Mouse (Mus musculus) urinary bladder, postnatal 25 days (tissue): ENCODE measurements around the gene Cbx2.
A peak's percentile ranks its signal among the peaks of the same experiment; 100 is the strongest.

Source experiments
- DNase-seq: peaks from one replicate; pipeline ENCODE4 v3.0.0; 2022; ENCODE audit warnings: low spot score

Cbx2 gene

GRCm38 (mm10) chr11:119022895-119023615, at the start of gene Cbx2:
Gene Cbx2 (plus strand): TSS chr11:119022962.
- peak; percentile 88 for DNase-seq

GRCm38 (mm10) chr11:118974340-118974739, 48.4 kb upstream of the Cbx2 start:
- DNase-seq: no peak

- peak; percentile 55 for DNase-seq
Observed at GRCm38 (mm10) chr11:118975427-118975826, 47.3 kb upstream of the Cbx2 start.

DNA sequence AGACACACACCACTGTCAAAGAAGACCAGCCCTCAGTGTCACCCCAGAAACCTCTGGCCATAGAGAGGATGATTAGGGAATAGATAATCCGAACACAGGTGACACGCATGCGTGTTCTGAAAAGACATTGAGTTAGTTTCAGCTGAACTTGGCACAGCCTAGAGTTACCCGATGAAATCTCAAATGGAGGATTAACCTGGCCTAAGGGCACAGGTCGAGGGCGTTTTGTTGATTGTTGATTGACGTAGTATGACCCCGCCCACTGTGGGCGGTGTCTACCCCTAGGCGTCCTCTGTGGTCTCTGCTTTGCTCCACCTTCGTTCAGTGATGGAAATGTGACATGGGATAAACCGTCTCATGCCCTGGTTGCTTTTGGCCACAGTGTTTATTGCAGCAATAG, 46.8 kb upstream of the Cbx2 start:
- DNase-seq: no peak

DNA sequence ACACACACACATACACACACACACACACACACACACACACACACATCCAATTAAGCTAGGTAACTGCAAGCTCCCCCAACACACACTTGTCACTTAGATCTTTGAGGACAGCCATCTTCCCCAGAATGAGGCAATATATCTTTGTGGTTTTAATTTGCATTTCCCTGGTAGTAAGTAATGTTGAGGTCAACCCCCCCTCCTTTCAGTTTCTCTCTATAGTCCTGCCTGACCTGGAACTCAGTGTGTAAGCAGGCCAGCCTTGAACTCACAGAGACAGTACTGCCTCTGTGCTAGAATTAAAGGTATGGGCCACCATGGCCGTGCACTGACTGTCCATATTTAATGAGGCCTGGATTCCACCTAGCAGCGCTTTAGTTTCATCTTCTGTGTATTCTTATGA, 42.4 kb upstream of the Cbx2 start:
- no peak for DNase-seq

- DNase-seq: no peak
Observed at GRCm38 (mm10) chr11:118981012-118981776, 41.6 kb upstream of the Cbx2 start.

GRCm38 (mm10) chr11:118982593-118983113, 40.1 kb upstream of the Cbx2 start:
- DNase-seq: no peak

DNA sequence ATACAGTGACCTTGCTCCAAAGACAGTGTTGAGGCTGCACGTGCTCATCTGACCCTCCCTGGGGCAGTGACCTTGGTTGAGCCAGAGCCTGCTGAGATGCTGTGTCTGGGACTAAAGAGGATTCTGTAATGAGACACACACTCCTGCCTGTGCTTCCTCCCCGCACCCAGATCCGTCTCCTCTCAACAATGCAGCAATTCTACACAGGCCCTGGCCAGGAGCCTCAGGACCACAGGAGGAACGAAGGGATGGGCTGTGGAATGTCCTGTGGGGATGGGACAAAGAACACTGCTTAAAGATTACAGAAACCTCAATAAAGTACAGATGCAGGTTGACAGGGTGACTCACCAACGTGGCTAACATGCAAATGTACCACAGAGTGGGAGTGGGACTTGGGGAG, 37.2 kb upstream of the Cbx2 start:
- no peak for DNase-seq

- no peak for DNase-seq
Observed at GRCm38 (mm10) chr11:118987999-118988398, 34.8 kb upstream of the Cbx2 start, which contains the start of gene Enpp7. Gene Enpp7 (plus strand): TSS chr11:118988188.

DNA sequence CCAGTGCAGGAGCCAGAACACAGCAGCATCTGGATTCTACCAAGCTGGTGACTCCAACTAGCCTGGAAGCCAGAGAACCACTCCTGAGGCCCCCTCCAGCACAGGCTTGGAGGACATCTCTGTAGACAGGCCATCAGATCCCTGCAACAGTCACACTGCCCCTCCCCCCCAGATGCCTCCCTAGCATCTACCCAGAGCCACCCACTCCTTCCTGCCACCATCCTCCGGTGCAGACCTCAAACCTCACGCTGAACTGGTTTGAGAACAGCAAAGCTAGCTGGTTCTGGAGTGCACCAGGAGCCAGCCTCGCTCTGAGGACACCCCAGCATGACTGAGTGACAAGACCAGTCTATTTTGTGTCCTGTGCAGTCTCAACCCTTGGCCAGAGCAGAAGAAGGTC, 30.0 kb upstream of the Cbx2 start:
- no peak for DNase-seq

DNA sequence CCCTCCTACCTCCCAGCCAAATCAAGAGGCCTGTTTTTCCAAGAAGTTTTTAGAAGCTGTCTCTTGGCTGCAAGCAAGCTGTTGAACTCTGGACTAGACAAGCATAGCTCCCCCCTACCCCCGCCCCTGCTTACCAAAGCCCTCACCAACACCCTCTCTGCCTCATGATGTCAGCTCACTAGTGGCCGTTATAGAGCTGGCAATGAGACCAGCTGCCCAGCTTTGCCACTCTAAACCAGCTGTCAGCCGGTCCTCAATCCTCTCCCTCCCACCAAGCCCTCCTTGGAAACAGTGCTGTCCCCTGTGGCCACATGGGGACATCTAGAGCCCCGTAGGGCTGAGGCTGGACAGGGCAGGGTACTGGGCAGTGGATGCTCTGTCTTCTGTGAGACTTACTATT, 27.3 kb upstream of the Cbx2 start:
- DNase-seq: no peak

DNA sequence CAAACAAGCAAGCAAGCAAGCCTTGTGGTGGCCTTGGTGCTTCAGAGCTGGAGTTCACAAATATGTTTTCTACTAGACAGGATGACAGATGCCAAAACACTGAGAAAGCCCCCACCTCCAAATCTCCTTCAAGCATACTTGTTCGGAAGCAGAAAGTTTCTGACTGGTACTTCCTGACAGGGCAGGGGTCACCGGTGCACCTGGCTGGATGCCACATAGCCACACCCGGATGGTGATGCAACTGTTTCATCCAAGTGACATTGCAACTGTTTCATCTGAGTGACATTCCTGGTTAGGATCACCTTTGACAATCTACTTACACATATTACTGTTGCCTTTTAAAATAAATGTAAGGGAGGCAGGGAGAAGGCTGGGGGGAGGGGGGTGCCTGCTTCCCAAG, 25.6 kb upstream of the Cbx2 start:
- no peak for DNase-seq

DNA sequence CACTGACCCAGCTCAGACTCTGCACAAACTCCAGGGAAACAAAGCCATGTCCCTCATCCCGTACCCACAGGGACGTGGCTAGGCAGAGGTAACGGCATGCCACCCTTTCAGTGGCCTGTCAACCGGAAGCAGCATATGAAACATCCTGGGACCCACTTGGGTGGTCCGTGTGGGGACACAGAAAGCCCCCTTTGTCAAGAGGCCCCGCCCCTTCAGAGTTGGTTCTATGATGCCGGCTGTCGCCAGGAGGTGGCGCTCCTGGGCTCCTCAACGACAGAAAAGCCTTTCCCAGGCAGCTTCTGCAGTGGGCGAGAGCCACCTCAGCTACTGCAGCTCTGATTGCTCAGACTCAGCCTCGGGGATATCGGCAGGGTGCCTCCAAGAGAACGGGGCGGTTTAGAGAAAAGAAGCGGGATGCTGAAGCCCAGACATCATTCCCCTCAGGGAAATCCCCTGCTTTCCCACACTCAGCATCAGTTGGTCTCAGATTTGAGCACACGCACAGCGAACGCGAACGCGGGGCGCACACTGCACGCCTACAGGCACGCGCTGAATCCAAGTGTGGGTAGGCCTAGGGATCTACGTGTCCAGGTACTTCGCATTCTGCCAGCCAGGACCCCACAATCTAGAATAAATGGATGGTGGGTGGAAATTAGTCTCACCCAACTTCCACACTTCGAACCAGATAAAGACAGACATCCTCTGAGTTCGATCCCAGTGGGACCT, 24.1 kb upstream of the Cbx2 start:
- DNase-seq: peak; percentile 74

DNA sequence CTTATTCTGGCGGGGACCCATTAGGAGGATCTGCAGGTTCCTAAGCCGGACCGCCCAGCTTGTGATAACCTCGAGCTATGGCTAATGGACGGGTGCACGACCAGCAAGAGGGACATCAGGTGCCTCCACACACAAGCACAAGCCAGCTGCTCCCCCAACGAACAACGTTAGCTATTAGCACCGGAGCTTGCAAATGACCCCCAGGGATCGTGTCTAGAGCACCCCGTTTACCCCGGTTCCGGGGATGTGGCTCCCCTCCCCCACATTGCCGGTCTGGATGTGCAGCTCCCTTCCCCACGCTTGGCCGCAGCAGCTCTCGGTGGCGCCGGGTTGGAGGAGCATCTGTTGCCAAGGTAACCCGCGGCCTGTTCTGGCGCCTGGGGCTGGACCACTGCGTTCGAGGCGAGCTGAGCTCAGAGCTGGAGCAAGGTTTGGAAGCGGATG, 23.4 kb upstream of the Cbx2 start:
- DNase-seq: no peak

DNA sequence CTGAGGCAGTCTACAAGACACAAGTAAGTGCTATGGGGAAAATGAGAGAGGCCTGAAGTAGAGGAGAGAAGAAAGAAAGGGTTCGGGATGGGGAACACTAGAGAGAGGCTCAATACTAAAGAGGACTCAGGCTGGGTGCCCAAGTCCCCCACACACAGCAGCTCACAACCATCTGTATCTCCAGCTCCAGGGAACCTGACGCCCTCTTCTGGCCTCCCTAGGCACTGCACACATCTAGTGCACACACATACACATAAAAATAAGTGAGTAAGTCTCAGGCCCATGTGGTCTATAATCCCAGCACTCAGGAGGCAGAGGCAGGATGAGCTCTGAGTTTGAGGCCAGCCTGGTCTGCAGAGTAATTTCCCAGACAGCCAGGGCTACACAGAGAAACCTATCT, 21.9 kb upstream of the Cbx2 start:
- DNase-seq: no peak

- no peak for DNase-seq
Observed at GRCm38 (mm10) chr11:119001493-119002128, 21.2 kb upstream of the Cbx2 start.

DNA sequence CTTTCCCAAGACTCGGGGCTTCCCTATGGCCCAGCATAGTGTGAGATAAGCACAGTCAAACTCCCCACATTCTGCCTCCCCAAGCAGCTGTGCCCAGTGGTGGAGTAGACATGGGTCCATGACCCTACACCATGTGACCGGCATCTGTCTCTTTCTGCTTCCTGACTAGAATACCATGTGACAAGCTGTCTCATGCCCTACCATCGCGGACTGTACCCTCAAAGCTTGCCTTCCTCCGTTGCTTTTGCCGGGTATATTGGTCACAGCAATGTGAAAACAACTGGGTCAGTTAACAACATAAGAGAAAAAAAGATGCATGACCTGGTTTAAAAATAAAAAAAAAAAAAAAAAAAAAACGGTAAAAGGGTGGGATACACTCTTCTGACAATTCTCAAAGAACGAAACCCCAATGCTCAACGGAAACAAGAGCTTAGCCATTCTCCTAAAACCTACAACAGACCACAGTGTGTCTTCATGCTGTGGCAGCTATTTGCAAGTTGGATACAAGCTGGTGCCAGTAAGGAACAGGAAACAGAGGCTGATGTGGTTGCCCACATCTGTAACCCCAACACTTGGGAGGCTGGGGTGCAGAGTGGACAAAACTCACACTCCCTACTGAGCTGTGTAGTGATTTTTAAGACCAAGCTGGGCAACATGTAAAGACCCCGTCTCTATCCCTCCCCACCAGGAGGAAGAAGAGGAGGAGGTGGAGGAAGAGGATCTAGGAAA, 17.1 kb upstream of the Cbx2 start:
- no peak for DNase-seq

DNA sequence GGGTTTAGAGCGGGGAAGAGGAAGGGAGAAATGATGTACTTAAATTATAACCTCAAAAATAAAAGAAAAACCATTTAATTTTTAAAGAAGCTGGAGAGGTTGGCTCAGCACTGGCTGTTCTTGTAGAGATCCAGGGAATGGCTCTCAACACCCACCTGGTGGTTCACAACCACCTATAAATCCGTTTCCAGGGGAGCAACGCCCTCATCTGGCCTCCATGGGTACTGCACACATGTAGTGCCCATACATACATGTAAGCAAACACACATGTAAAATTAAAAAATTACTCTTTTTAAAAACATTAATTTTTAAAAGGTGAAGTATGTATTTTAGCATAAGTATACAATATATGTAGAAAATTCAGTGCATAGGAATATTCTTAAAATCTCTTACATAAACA, 16.3 kb upstream of the Cbx2 start:
- no peak for DNase-seq

- DNase-seq: no peak
Observed at GRCm38 (mm10) chr11:119007461-119008456, 15.0 kb upstream of the Cbx2 start.

GRCm38 (mm10) chr11:119014455-119014854, 8.3 kb upstream of the Cbx2 start:
- DNase-seq: no peak
